Mouse (Mus musculus) C2C12 (cell line): ENCODE results near the gene En2. TPM values are rescaled to one million over a fixed set of nuclear protein-coding genes. Genes with fewer than 3 reads are reported as not detected.

ENCODE experiments used
- H3K27me3 ChIP-seq: one replicate; pipeline ENCODE4 v1.6.1; 2011; ENCODE audit not compliant: control insufficient read depth, insufficient read depth, insufficient read length
- H3K36me3 ChIP-seq: one replicate; pipeline ENCODE4 v1.6.1; 2011; ENCODE audit not compliant: control insufficient read depth, insufficient read depth
- H3K4me3 ChIP-seq: one replicate; pipeline ENCODE4 v1.5.1; 2011; ENCODE audit warnings: mild to moderate bottlenecking, control low read depth; ENCODE audit not compliant: poor library complexity, insufficient read depth, severe bottlenecking
- H3K79me2 ChIP-seq: one replicate; pipeline ENCODE4 v1.6.1; 2011; ENCODE audit not compliant: control insufficient read depth, insufficient read depth
- H3K79me3 ChIP-seq: one replicate; pipeline ENCODE4 v1.6.1; 2011; ENCODE audit warnings: low read depth, control low read depth
- H3ac ChIP-seq: one replicate; pipeline ENCODE3; 2011; ENCODE audit warnings: low read depth; ENCODE audit not compliant: control insufficient read depth, insufficient read length
- CEBPB ChIP-seq: IDR thresholded peaks from one replicate; pipeline ENCODE4 v1.6.1; 2011; ENCODE audit warnings: low read depth, mild to moderate bottlenecking, control low read depth, moderate library complexity
- CTCF ChIP-seq: IDR thresholded peaks from one replicate; pipeline ENCODE4 v1.5.1; 2011; ENCODE audit not compliant: control insufficient read depth, insufficient read depth, insufficient read length
- FOSL1 ChIP-seq: IDR thresholded peaks from one replicate; pipeline ENCODE4 v1.8.0; 2011; ENCODE audit warnings: mild to moderate bottlenecking, low read length; ENCODE audit not compliant: poor library complexity, insufficient read depth, severe bottlenecking
- MAX ChIP-seq: IDR thresholded peaks from one replicate; pipeline ENCODE4 v1.6.1; 2011; ENCODE audit warnings: mild to moderate bottlenecking, control low read depth
- MYOD1 ChIP-seq: IDR thresholded peaks from one replicate; pipeline ENCODE4 v1.6.1; 2011; ENCODE audit warnings: low read depth; ENCODE audit not compliant: control insufficient read depth, insufficient read length
- MYOG ChIP-seq: IDR thresholded peaks from one replicate; pipeline ENCODE4 v1.6.1; 2011; ENCODE audit not compliant: control insufficient read depth, insufficient read length; ENCODE audit errors: extremely low read depth
- USF1 ChIP-seq: IDR thresholded peaks from one replicate; pipeline ENCODE4 v1.6.1; 2011; ENCODE audit warnings: low read depth, mild to moderate bottlenecking, control low read depth, moderate library complexity
- polyA plus RNA-seq: library from polyadenylated mRNA; unstranded; fragments of >200 nt; fragmentation: generic; extraction: Trizol; gene quantifications from one replicate; pipeline ENCODE4 v1.2.1, GENCODE M21; 2012; ENCODE audit warnings: missing spikeins

En2 gene
- polyA plus RNA-seq, 1 experiment: not detected

GRCm38 (mm10) chr5:28163926-28164325 lies 1.6 kb upstream of the En2 start:
- Histone ChIP-seq H3ac (no peak overlapping the region), H3K4me3 (no peak overlapping the region), H3K79me3 (no peaks in the 10 kb centered on the region), H3K27me3 (peaks cover 81% of the 10 kb centered on the region), H3K36me3 (no peaks in the 10 kb centered on the region), H3K79me2 (no peaks in the 10 kb centered on the region)
- TF ChIP-seq MYOG (no peak), USF1 (no peak), MAX (no peak), MYOD1 (no peak), CTCF (no peak)

- H3K4me3 ChIP-seq: no peak overlapping the region
- H3K79me3 ChIP-seq: no peaks in the 10 kb centered on the region
- H3K36me3 ChIP-seq: no peaks in the 10 kb centered on the region
- no peaks in the 10 kb centered on the region for H3K79me2 ChIP-seq
- H3K27me3 ChIP-seq: peaks cover 85% of the 10 kb centered on the region
- TF ChIP-seq FOSL1 (no peak), CTCF (no peak), CEBPB (no peak), MYOG (no peak), MYOD1 (no peak), MAX (no peak), USF1 (no peak)
- no peak overlapping the region for H3ac ChIP-seq
Measured at GRCm38 (mm10) chr5:28166256-28167231, 1.1 kb downstream of the En2 start.

DNA sequence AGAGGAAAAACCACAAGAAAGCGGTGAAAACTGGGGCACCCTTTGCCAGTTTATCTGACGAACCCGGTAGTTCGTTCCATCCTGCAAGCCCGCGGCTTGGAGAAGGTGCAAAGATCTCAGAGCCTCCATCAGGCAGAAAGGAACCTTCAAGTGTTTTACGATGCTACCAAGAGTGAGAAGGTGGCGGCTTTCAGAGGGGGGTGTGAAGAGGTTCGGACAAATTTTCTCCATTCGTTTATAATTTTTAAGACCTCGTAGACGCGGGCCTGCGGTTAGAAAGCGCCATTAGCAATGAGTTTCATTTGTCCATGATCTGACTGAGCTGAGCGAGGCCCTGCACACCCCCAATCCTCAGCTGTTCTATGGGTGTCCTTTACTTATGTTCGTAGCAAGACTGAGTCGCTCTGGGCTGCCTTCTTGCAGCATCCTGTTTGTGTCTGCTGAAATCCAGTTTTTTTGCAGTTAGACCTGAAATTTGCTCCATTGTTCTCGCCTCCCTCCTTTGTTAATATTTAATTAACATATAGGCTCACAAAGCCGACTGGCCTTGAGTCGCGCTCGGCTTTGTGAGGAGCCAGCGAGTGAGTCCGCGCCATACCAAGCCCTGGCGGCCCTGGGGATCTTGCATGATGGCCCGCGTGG lies 2.2 kb downstream of the En2 start:
- Histone ChIP-seq H3ac (no peak overlapping the region), H3K27me3 (peaks cover 73% of the 10 kb centered on the region), H3K36me3 (no peaks in the 10 kb centered on the region), H3K79me2 (no peaks in the 10 kb centered on the region), H3K4me3 (no peak overlapping the region), H3K79me3 (no peaks in the 10 kb centered on the region)
- no peak for TF ChIP-seq FOSL1
- no peak for TF ChIP-seq USF1
- no peak for TF ChIP-seq CEBPB
- TF ChIP-seq MAX: no peak
- no peak for TF ChIP-seq CTCF
- no peak for TF ChIP-seq MYOG
- no peak for TF ChIP-seq MYOD1

- no peaks in the 10 kb centered on the region for H3K79me3 ChIP-seq
- peaks cover 74% of the 10 kb centered on the region for H3K27me3 ChIP-seq
- TF ChIP-seq MYOG (no peak), MAX (no peak)
- H3K79me2 ChIP-seq: no peaks in the 10 kb centered on the region
- no peak overlapping the region for H3K4me3 ChIP-seq
- no peaks in the 10 kb centered on the region for H3K36me3 ChIP-seq
- H3ac ChIP-seq: no peak overlapping the region
Measured at GRCm38 (mm10) chr5:28168253-28169165, 3.0 kb downstream of the En2 start.

DNA sequence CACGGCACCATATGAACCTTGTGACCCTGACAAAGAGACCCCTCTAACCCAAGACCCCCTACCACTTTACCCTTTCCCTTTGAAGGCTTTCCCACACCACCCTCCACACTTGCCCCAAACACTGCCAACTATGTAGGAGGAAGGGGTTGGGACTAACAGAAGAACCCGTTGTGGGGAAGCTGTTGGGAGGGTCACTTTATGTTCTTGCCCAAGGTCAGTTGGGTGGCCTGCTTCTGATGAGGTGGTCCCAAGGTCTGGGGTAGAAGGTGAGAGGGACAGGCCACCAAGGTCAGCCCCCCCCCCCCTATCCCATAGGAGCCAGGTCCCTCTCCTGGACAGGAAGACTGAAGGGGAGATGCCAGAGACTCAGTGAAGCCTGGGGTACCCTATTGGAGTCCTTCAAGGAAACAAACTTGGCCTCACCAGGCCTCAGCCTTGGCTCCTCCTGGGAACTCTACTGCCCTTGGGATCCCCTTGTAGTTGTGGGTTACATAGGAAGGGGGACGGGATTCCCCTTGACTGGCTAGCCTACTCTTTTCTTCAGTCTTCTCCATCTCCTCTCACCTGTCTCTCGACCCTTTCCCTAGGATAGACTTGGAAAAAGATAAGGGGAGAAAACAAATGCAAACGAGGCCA lies 3.8 kb downstream of the En2 start:
- Histone ChIP-seq H3K79me2 (no peaks in the 10 kb centered on the region), H3K79me3 (no peaks in the 10 kb centered on the region), H3K4me3 (no peak overlapping the region), H3K27me3 (peaks cover 76% of the 10 kb centered on the region), H3ac (no peak overlapping the region), H3K36me3 (no peaks in the 10 kb centered on the region)
- TF ChIP-seq CTCF (no peak), CEBPB (no peak), FOSL1 (no peak), USF1 (no peak), MAX (no peak), MYOG (no peak), MYOD1 (no peak)
